Mouse (Mus musculus) spleen, adult 18-20 months (tissue): ENCODE results near the gene Rbm41.

ENCODE experiments used
- DNase-seq, 2 experiments: peaks; one replicate each; pipeline ENCODE4 v3.0.0; 2022; ENCODE audit warnings: mixed read lengths in 2 of 2

Gene Rbm41

GRCm38 (mm10) chrX:139997740-139998690 is at the start of gene Rbm41:
Gene Rbm41, minus strand, starts transcription at chrX:139998595.
- DNase-seq = peak; percentile 9 to 19

GRCm38 (mm10) chrX:139998691-139999065 is 283 bp upstream of the Rbm41 start:
- no peak for DNase-seq

GRCm38 (mm10) chrX:139982115-139982514 is 16.3 kb downstream of the Rbm41 start:
- DNase-seq = no peak

GRCm38 (mm10) chrX:139933507-139933906 is 64.9 kb downstream of the Rbm41 start:
- no peak for DNase-seq

- no peak for DNase-seq
Observed at GRCm38 (mm10) chrX:139932472-139932871, 65.9 kb downstream of the Rbm41 start.

GRCm38 (mm10) chrX:139920572-139920971 is 77.8 kb downstream of the Rbm41 start:
- no peak for DNase-seq

- no peak for DNase-seq
Observed at GRCm38 (mm10) chrX:139891387-139891786, 107.0 kb downstream of the Rbm41 start.

GRCm38 (mm10) chrX:139883221-139883620 is 115.2 kb downstream of the Rbm41 start:
- DNase-seq = no peak

- DNase-seq = no peak
Observed at GRCm38 (mm10) chrX:139877936-139878335, 120.5 kb downstream of the Rbm41 start.

- DNase-seq = no peak
Observed at GRCm38 (mm10) chrX:139877105-139877504, 121.3 kb downstream of the Rbm41 start.

GRCm38 (mm10) chrX:139870938-139871791 is 127.2 kb downstream of the Rbm41 start, which contains the start of gene Morc4:
Gene Morc4, minus strand, starts transcription at chrX:139871677.
- peak; percentile 1 to 4 for DNase-seq

- DNase-seq = no peak
Observed at GRCm38 (mm10) chrX:139870300-139870711, 128.1 kb downstream of the Rbm41 start.

- DNase-seq = no peak
Observed at GRCm38 (mm10) chrX:139859402-139859801, 139.0 kb downstream of the Rbm41 start.

- no peak for DNase-seq
Observed at GRCm38 (mm10) chrX:139854795-139855194, 143.6 kb downstream of the Rbm41 start.

GRCm38 (mm10) chrX:139841091-139841490 is 157.3 kb downstream of the Rbm41 start:
- DNase-seq = no peak
